Mouse (Mus musculus): ENCODE measurements around the gene Neu3. TPM values are rescaled to one million over a fixed set of nuclear protein-coding genes. Genes with fewer than 3 reads are reported as not detected.

Gene Neu3
- polyA plus RNA-seq, 1 experiment from 2014 or later, result 1.2 TPM

DNA sequence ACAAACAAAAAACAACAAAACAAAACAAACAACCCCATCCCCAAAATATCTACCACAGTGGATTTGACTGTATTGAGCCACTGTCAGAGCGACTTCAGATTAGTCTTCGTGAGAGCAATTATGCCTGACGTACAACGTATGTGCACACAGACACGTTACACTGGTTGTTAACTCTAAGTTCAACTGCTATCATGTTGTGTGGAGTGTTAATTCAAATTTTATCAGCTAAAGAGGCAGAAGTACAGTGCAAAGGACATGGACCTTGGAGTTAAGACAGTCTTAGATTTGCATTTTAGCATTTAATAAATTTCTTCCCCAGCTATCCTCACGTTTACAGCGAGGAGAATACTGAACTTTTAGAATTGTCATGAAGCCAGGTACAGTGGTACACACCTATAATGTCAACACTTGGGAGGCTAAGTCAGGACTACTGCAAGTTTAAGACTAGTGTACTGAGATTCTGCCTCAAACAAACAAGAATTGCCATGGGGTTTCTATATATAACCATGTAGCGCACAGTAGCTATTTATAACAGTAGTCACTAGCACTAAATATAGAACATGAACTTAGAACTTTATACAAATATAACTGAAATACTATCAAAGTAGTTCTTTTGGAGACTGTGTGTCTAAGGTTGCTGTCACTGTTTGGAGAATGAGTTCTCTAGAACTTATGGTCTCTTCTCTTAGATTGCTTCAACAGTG, 17.5 kb upstream of the Neu3 start:
- peaks cover 7% of the 10 kb centered on the region; the same call in 1 of the 2 replicates for H3K36me3 ChIP-seq (ENCODE audit: control insufficient read depth, insufficient read depth, low read length)

DNA sequence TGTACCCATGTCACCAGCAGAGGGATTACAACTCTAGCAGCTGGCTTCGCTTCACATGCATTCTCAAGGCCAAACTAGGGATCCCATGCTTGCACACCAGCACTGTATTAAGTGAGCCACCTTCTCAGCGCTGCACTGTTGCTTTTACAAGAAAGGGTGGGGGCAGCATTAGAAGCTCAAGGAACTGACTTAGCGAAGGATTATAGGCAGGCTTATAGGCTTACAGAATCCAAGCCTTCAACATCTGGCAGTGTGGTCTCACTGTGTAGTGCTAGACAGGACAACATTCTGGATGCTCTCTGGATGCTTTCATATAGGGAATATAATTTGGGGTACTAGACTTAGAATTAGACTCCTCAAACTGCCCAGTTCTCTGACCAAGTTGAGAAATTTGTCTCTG, 10.0 kb upstream of the Neu3 start:
- Histone ChIP-seq H3K4me2 (ENCODE audit: low read depth, low read length, severe bottlenecking) (no peak overlapping the region), H3K9ac (ENCODE audit: low read length) (no peak overlapping the region), H3K9me3 (ENCODE audit: control insufficient read depth, low read length) (no peaks in the 10 kb centered on the region), H3K27ac (ENCODE audit: low read depth, low read length) (no peak overlapping the region), H3K4me3 (ENCODE audit: low read depth, low read length) (no peak overlapping the region), H3K4me1 (replicated peaks; ENCODE audit: control insufficient read depth, insufficient read depth, low read length) (no peaks in the 10 kb centered on the region), H3K27me3 (ENCODE audit: control insufficient read depth, insufficient read depth, low read length) (no peaks in the 10 kb centered on the region), H3K36me3 (ENCODE audit: control insufficient read depth, insufficient read depth, low read length) (peaks cover 6% of the 10 kb centered on the region)
- no peak for DNase-seq (ENCODE audit: low spot score)
- no peak for ATAC-seq (replicated peaks; ENCODE audit: low FRiP score)
- WGBS, result 88% methylated on average over 3 of the region's 3 CpGs

More for the DNA sequence above, 17.5 kb upstream of the Neu3 start:
- no peak for DNase-seq (ENCODE audit: low spot score)
- Histone ChIP-seq H3K27ac (ENCODE audit: low read depth, low read length) (no peak overlapping the region), H3K4me2 (ENCODE audit: low read depth, low read length, severe bottlenecking) (no peak overlapping the region), H3K4me3 (ENCODE audit: low read depth, low read length) (no peak overlapping the region), H3K4me1 (replicated peaks; ENCODE audit: control insufficient read depth, insufficient read depth, low read length) (no peaks in the 10 kb centered on the region), H3K27me3 (ENCODE audit: control insufficient read depth, insufficient read depth, low read length) (no peaks in the 10 kb centered on the region), H3K9ac (ENCODE audit: low read length) (no peak overlapping the region), H3K9me3 (ENCODE audit: control insufficient read depth, low read length) (no peaks in the 10 kb centered on the region)
- no peak for ATAC-seq (replicated peaks; ENCODE audit: low FRiP score)
- WGBS, result 97% methylated on average over 8 of the region's 8 CpGs

DNA sequence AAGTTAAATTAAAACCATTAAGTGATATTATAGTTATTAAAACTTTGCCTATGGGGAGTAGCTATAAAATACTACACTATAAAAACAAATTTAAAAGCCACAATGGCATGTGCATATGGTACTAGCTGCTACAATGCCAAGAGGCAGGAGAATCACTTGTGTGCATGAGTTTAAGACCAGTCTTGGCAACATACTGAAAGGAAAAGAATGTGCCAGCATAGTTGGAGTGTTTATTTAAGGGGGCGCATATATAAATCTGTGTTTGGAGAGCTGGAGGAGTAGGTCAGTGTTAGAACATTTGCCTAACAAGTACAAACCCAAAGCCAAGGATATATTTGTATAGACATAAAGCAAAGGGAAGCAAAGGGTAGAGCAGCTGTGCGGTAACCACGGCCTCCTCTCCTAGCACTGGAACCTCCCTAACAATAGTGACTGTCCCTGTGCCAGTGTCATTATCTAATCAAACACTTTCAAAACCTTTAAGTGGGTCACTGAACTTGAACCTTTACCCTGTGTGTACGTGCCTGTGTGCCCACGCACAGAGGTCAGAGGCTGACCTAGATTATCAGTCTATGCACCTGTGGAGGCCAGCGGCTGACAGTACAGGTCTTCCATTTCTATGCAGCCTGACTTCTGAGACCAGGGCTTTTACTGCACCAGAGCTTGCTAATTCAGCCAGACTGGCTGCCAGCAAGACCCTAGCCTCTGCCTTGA, 9.3 kb upstream of the Neu3 start:
- no peak overlapping the region for H3K9ac ChIP-seq (ENCODE audit: low read length)
- no peaks in the 10 kb centered on the region for H3K27me3 ChIP-seq (ENCODE audit: control insufficient read depth, insufficient read depth, low read length)
- H3K4me3 ChIP-seq (ENCODE audit: low read depth, low read length), result no peak overlapping the region
- peaks cover 6% of the 10 kb centered on the region for H3K36me3 ChIP-seq (ENCODE audit: control insufficient read depth, insufficient read depth, low read length)
- ATAC-seq (replicated peaks; ENCODE audit: low FRiP score) (no peak), DNase-seq (ENCODE audit: low spot score) (no peak)
- H3K4me1 ChIP-seq (replicated peaks; ENCODE audit: control insufficient read depth, insufficient read depth, low read length), result no peaks in the 10 kb centered on the region
- H3K9me3 ChIP-seq (ENCODE audit: control insufficient read depth, low read length), result no peaks in the 10 kb centered on the region
- 96% methylated on average over 6 of the region's 6 CpGs for WGBS
- H3K4me2 ChIP-seq (ENCODE audit: low read depth, low read length, severe bottlenecking), result no peak overlapping the region
- H3K27ac ChIP-seq (ENCODE audit: low read depth, low read length), result no peak overlapping the region

DNA sequence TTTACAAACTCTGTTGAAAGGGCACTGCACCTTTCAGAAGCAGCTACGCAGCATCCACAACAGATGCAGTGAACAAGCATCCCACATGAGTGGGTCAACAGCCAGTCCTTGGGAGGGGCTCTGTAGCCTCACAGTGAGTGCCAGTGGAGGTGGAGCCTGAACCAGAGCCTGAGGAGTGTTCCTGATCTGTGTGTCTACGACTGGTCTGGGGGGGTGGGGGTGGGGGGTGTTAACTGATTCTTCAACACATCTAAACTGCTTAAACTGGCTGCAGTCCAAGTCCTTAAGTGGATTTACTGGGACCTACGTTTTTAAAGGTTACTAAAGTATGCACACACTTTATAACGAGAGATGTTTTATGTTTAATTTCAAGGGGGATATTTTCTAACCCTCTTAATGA, 8.6 kb upstream of the Neu3 start:
- Histone ChIP-seq H3K36me3 (ENCODE audit: control insufficient read depth, insufficient read depth, low read length) (peaks cover 6% of the 10 kb centered on the region), H3K27ac (ENCODE audit: low read depth, low read length) (no peak overlapping the region), H3K4me2 (ENCODE audit: low read depth, low read length, severe bottlenecking) (no peak overlapping the region), H3K4me3 (ENCODE audit: low read depth, low read length) (no peak overlapping the region), H3K9me3 (ENCODE audit: control insufficient read depth, low read length) (no peaks in the 10 kb centered on the region), H3K27me3 (ENCODE audit: control insufficient read depth, insufficient read depth, low read length) (no peaks in the 10 kb centered on the region), H3K4me1 (replicated peaks; ENCODE audit: control insufficient read depth, insufficient read depth, low read length) (no peaks in the 10 kb centered on the region), H3K9ac (ENCODE audit: low read length) (no peak overlapping the region)
- 77% methylated on average over 4 of the region's 4 CpGs for WGBS
- ATAC-seq (replicated peaks; ENCODE audit: low FRiP score), result no peak
- no peak for DNase-seq (ENCODE audit: low spot score)

DNA sequence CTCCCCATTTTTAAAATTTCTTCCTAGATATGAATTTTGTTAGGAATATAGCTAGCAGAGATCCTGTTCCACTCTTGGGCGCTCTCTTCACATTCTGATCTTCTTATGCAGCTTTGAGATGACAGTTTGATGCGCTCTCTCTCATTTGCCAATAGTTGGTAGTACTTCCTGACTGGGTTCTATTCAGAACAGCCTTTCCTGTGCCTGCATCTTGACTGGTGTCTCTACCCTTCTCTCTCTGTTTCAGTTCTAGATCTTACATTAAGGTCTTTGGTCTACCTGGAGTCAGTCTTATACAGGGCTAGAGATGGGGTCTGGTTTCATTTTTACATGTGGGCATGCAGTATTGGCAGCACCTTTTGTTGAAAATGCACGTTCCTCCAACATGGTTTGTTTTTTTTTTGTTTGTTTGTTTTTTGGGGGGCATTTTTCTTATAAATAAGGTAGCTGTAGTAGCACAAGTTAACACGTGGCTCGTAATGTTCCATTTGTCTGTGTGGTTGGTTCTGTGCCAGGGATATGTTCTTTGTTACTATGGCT, 6.2 kb upstream of the Neu3 start:
- no peak overlapping the region for H3K9ac ChIP-seq (ENCODE audit: low read length)
- no peaks in the 10 kb centered on the region for H3K27me3 ChIP-seq (ENCODE audit: control insufficient read depth, insufficient read depth, low read length)
- no peak overlapping the region for H3K4me2 ChIP-seq (ENCODE audit: low read depth, low read length, severe bottlenecking)
- no peak overlapping the region for H3K4me3 ChIP-seq (ENCODE audit: low read depth, low read length)
- DNase-seq (ENCODE audit: low spot score) (no peak), ATAC-seq (replicated peaks; ENCODE audit: low FRiP score) (no peak)
- no peaks in the 10 kb centered on the region for H3K9me3 ChIP-seq (ENCODE audit: control insufficient read depth, low read length)
- no peaks in the 10 kb centered on the region for H3K4me1 ChIP-seq (replicated peaks; ENCODE audit: control insufficient read depth, insufficient read depth, low read length)
- H3K27ac ChIP-seq (ENCODE audit: low read depth, low read length), result no peak overlapping the region
- WGBS, result 89% methylated on average over 5 of the region's 5 CpGs
- H3K36me3 ChIP-seq (ENCODE audit: control insufficient read depth, insufficient read depth, low read length), result peaks cover 6% of the 10 kb centered on the region

DNA sequence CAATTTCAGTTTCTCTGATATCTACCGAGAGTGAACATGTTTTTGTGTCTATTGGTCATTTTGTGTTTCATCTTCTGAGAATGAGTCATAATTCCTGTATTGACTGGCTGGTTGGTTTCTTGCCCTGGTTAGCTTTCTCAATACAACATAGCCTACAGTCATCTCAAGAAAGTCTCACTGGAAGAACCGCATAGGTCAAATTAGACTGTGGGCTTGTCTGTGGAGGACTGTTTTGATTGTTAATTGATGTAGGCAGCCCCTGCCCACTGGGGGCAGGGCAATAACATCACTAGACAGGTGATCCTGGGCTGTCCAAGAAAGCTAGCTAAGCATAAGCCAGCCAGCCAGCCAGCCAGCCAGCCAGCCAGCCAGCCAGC, 5.6 kb upstream of the Neu3 start:
- no peaks in the 10 kb centered on the region for H3K27me3 ChIP-seq (ENCODE audit: control insufficient read depth, insufficient read depth, low read length)
- H3K9me3 ChIP-seq (ENCODE audit: control insufficient read depth, low read length), result no peaks in the 10 kb centered on the region
- no peak overlapping the region for H3K9ac ChIP-seq (ENCODE audit: low read length)
- no peak overlapping the region for H3K4me2 ChIP-seq (ENCODE audit: low read depth, low read length, severe bottlenecking)
- DNase-seq (ENCODE audit: low spot score) (no peak), ATAC-seq (replicated peaks; ENCODE audit: low FRiP score) (no peak)
- H3K36me3 ChIP-seq (ENCODE audit: control insufficient read depth, insufficient read depth, low read length), result peaks cover 2% of the 10 kb centered on the region
- H3K4me3 ChIP-seq (ENCODE audit: low read depth, low read length), result no peak overlapping the region
- no peaks in the 10 kb centered on the region for H3K4me1 ChIP-seq (replicated peaks; ENCODE audit: control insufficient read depth, insufficient read depth, low read length)
- no peak overlapping the region for H3K27ac ChIP-seq (ENCODE audit: low read depth, low read length)
- 91% methylated on average over 2 of the region's 2 CpGs for WGBS

DNA sequence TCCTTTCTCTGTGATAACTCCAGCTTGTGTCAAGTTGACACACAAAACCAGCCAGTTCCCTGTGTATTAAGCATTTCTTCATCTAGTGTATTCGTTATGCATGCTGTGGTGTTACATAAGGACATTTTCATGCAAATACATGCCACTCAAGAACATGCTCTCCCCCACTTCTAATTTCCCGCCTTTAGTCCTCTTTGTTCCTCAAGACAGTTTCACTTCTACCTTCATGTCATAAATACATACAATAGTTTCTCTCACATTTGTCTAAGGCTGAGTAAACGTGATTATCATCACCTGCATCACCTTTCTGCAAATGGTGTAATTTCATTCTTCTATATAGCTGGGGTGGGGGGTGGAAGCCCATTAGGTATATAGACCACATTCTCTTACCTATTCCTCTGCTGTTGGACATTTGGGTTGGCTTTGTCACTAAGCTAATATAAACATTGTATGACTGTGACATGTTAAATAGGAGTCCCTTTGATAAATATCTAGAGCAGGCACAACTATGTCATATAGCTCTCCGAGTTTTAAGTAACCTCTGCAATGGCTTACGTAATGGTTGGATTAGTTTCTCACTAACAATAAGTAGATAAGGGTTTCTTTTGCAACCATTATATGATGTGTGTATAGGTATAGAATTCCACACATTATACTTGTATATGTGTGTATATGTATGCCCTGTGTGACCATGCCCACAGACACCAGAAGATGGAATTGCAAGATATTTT, 5.1 kb upstream of the Neu3 start:
- WGBS, result 85% methylated on average over 5 of the region's 5 CpGs
- Histone ChIP-seq H3K9ac (ENCODE audit: low read length) (no peak overlapping the region), H3K27me3 (ENCODE audit: control insufficient read depth, insufficient read depth, low read length) (no peaks in the 10 kb centered on the region), H3K4me3 (ENCODE audit: low read depth, low read length) (no peak overlapping the region), H3K9me3 (ENCODE audit: control insufficient read depth, low read length) (no peaks in the 10 kb centered on the region), H3K4me1 (replicated peaks; ENCODE audit: control insufficient read depth, insufficient read depth, low read length) (no peaks in the 10 kb centered on the region), H3K4me2 (ENCODE audit: low read depth, low read length, severe bottlenecking) (no peak overlapping the region), H3K27ac (ENCODE audit: low read depth, low read length) (no peak overlapping the region), H3K36me3 (ENCODE audit: control insufficient read depth, insufficient read depth, low read length) (no peaks in the 10 kb centered on the region; the same call in 1 of the 2 replicates)
- no peak for DNase-seq (ENCODE audit: low spot score)
- ATAC-seq (replicated peaks; ENCODE audit: low FRiP score), result no peak

DNA sequence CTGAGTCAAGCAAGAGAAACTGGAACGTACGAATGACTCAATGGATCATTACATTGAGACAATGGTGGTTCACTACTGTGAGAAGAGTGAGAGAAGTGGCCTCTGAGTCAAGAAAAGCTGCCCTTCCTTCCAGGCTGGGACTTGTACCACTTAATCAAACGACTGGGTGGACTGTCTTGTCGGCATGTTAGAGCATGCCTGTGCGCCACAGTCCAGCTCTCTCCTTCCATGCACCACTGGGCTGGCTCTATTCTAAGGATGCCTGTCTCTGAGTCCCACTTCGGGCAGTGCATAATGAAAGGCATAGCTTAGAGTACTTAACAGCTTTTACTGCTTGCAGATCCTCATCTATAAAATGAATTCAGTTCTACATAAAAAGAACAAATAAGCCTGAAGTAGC, 2.1 kb downstream of the Neu3 start:
- 81% methylated on average over 6 of the region's 6 CpGs for WGBS
- no peaks in the 10 kb centered on the region for H3K4me1 ChIP-seq (replicated peaks; ENCODE audit: control insufficient read depth, insufficient read depth, low read length)
- no peaks in the 10 kb centered on the region for H3K9me3 ChIP-seq (ENCODE audit: control insufficient read depth, low read length)
- no peak for DNase-seq (ENCODE audit: low spot score)
- no peak overlapping the region for H3K9ac ChIP-seq (ENCODE audit: low read length)
- no peak for ATAC-seq (replicated peaks; ENCODE audit: low FRiP score)
- H3K27me3 ChIP-seq (ENCODE audit: control insufficient read depth, insufficient read depth, low read length), result no peaks in the 10 kb centered on the region
- H3K4me2 ChIP-seq (ENCODE audit: low read depth, low read length, severe bottlenecking), result no peak overlapping the region
- H3K36me3 ChIP-seq (ENCODE audit: control insufficient read depth, insufficient read depth, low read length), result no peaks in the 10 kb centered on the region
- H3K27ac ChIP-seq (ENCODE audit: low read depth, low read length), result no peak overlapping the region
- H3K4me3 ChIP-seq (ENCODE audit: low read depth, low read length), result no peak overlapping the region

Measured in forebrain, embryonic 11.5 days (tissue).